In the genomic region with DNA sequence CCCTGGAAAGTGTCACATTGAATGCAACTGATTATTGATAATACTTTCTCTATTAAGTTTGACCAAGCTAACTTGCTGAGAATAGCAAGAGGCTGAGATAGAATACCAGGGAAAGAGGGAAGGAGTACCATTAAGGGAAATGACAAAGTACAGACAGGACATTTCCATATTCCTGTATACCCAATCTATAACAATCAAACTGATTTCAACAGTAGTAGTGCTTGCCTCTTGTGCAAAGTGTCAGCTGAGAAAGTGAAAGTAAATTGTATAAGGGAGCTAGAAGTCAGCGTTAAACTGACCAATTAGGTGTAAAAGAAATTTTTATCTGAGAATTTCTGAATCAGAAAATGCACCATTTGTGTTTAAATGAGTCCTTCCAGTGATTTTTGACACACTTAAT, we compare ENCODE assay signal across 16 mouse cellular contexts. TPM values are rescaled to one million over a fixed set of nuclear protein-coding genes. Genes with fewer than 3 reads are reported as not detected.
DNase-seq lines count a peak whose midpoint lies in the region; ATAC-seq and TF ChIP-seq lines count a peak whose summit lies in the region.
"Had no signal": no experiment of that assay in that cellular context is flagged by ENCODE, and none has a peak within 500 bp of the region (broad histone marks: within the 10 kb centered on the region; RNA-seq: fewer than 3 reads in every experiment).

No protein-coding gene starts in this region.

- H3K4me2 ChIP-seq in intestine, postnatal 0 days (replicated peaks; ENCODE audit: low read depth), result peak overlapping the region; percentile 55
- H3K4me2 ChIP-seq in intestine, embryonic 16.5 days (ENCODE audit: low read depth, low read length), result no peak overlapping the region

- no peak overlapping the region for H3K4me3 ChIP-seq in intestine, postnatal 0 days (ENCODE audit: low read depth, low read length)
- no peak overlapping the region for H3K4me3 ChIP-seq in intestine, embryonic 16.5 days (ENCODE audit: low read length)
- H3K4me3 ChIP-seq: embryonic facial prominence, embryonic 12.5 days had no signal

- H3K27me3 ChIP-seq in intestine, postnatal 0 days (replicated peaks; ENCODE audit: control insufficient read depth, insufficient read depth, low read length), result no peaks in the 10 kb centered on the region
- H3K27me3 ChIP-seq in intestine, embryonic 16.5 days (replicated peaks; ENCODE audit: control insufficient read depth, insufficient read depth, low read length), result no peaks in the 10 kb centered on the region
- H3K27me3 ChIP-seq: embryonic facial prominence, embryonic 12.5 days; forebrain, embryonic 15.5 days; hindbrain, embryonic 13.5 days; kidney, embryonic 15.5 days; limb, embryonic 13.5 days; neural tube, embryonic 15.5 days had no signal

- no peak overlapping the region for H3K9ac ChIP-seq in intestine, postnatal 0 days (ENCODE audit: low read depth, low read length)
- no peak overlapping the region for H3K9ac ChIP-seq in intestine, embryonic 16.5 days (ENCODE audit: low read depth, low read length)
- H3K9ac ChIP-seq: forebrain, embryonic 15.5 days; hindbrain, embryonic 13.5 days; kidney, embryonic 15.5 days; limb, embryonic 13.5 days; neural tube, embryonic 15.5 days had no signal

- no peak for TF ChIP-seq CTCF in intestine, postnatal 0 days (IDR thresholded peaks at IDR 0.05; ENCODE audit: low read depth)

- no peaks in the 10 kb centered on the region for H3K4me1 ChIP-seq in intestine, postnatal 0 days (replicated peaks; ENCODE audit: control insufficient read depth, insufficient read depth, low read length)
- no peaks in the 10 kb centered on the region for H3K4me1 ChIP-seq in intestine, embryonic 16.5 days (ENCODE audit: control insufficient read depth, insufficient read depth, low read length)
- H3K4me1 ChIP-seq: embryonic facial prominence, embryonic 12.5 days had no signal

- 28% methylated on average over 1 of the region's 1 CpGs for WGBS in intestine, postnatal 0 days
- WGBS in intestine, embryonic 16.5 days, result 60% methylated on average over 1 of the region's 1 CpGs

- no peak overlapping the region for H3K27ac ChIP-seq in intestine, postnatal 0 days (ENCODE audit: low read depth, low read length)
- no peak overlapping the region for H3K27ac ChIP-seq in intestine, embryonic 16.5 days (ENCODE audit: low read length)
- H3K27ac ChIP-seq: embryonic facial prominence, embryonic 12.5 days; kidney, embryonic 15.5 days; neural tube, embryonic 15.5 days had no signal

- no peaks in the 10 kb centered on the region for H3K9me3 ChIP-seq in intestine, postnatal 0 days (ENCODE audit: control insufficient read depth)
- H3K9me3 ChIP-seq in intestine, embryonic 16.5 days (ENCODE audit: control insufficient read depth, low read length), result no peaks in the 10 kb centered on the region
- H3K9me3 ChIP-seq: embryonic facial prominence, embryonic 12.5 days; forebrain, embryonic 15.5 days; hindbrain, embryonic 13.5 days; kidney, embryonic 15.5 days; limb, embryonic 13.5 days; neural tube, embryonic 15.5 days had no signal

- no peaks in the 10 kb centered on the region for H3K36me3 ChIP-seq in intestine, postnatal 0 days (ENCODE audit: control insufficient read depth, insufficient read depth)
- H3K36me3 ChIP-seq in intestine, embryonic 16.5 days (ENCODE audit: control insufficient read depth, insufficient read depth, low read length), result no peaks in the 10 kb centered on the region
- H3K36me3 ChIP-seq: embryonic facial prominence, embryonic 12.5 days; forebrain, embryonic 15.5 days; hindbrain, embryonic 13.5 days; kidney, embryonic 15.5 days; limb, embryonic 13.5 days; neural tube, embryonic 15.5 days had no signal

- no peak for ATAC-seq in intestine, postnatal 0 days
- no peak for ATAC-seq in intestine, embryonic 16.5 days
- ATAC-seq in granulocyte monocyte progenitor cell, adult 5-6 weeks (replicated peaks; ENCODE audit: poor library complexity, severe bottlenecking), result 0 out of 2 replicates have a peak, but pooled peaks have one; percentile 9
- ATAC-seq in megakaryocyte progenitor cell, adult 5-6 weeks (replicated peaks; ENCODE audit: poor library complexity), result 0 out of 2 replicates have a peak, but pooled peaks have one; percentile 12
- ATAC-seq: forebrain, embryonic 15.5 days had no signal

- peak; percentile 27 for DNase-seq in CD4-positive helper T cell, adult 2 months (ENCODE audit: low read depth, low spot score)
- DNase-seq in right cerebral cortex, postnatal 36 days (ENCODE audit: low spot score in 2 of 2), result no peak
- DNase-seq in left cerebral cortex, adult 11 months (ENCODE audit: low spot score), result no peak
- DNase-seq: cerebellum, postnatal 25 days; gastrocnemius, postnatal 14 days; layer of hippocampus, adult 9-11 months had no signal

RNA-seq across cellular contexts. Expression of a gene that starts 1.7 kb away (rescaled TPM):
- polyA plus RNA-seq in intestine, postnatal 0 days (2015; fragmentation: Nextera tagmentation; extraction: Ambion mirVana), result 29.6 TPM in 2 replicates
- polyA plus RNA-seq in intestine, embryonic 16.5 days (2015; fragmentation: Nextera tagmentation; extraction: Ambion mirVana), result 25.6 and 25.9 TPM in 2 replicates
- total RNA-seq in granulocyte monocyte progenitor cell, adult 5-6 weeks (2014; fragmentation: Nextera tagmentation), result 48.3 and 50.0 TPM in 2 replicates
- total RNA-seq in granulocyte monocyte progenitor cell, adult 5-6 weeks (2017), result 63.6 and 65.2 TPM in 2 replicates
- 79.0 and 82.7 TPM in 2 replicates for total RNA-seq in megakaryocyte progenitor cell, adult 5-6 weeks (2015)
- total RNA-seq in megakaryocyte progenitor cell, adult 5-6 weeks (2017), result 51.4 and 57.1 TPM in 2 replicates

Comparison
In these comparisons a context has a peak if more than half of its experiments do, and no peak if none do; other contexts are left out.
1. ATAC-seq: peak in granulocyte monocyte progenitor cell, adult 5-6 weeks (single experiment) and megakaryocyte progenitor cell, adult 5-6 weeks (single experiment); none in intestine, postnatal 0 days (single experiment) and intestine, embryonic 16.5 days (single experiment).